8 mouse cellular contexts compared by ENCODE assay signal in genomic region chr17:34411117-34411516, GRCm38 (mm10). TPM values are rescaled to one million over a fixed set of nuclear protein-coding genes. Genes with fewer than 3 reads are reported as not detected.
DNase-seq lines count a peak whose midpoint lies in the region; ATAC-seq and TF ChIP-seq lines count a peak whose summit lies in the region.

No protein-coding gene starts in this region.

- no peaks in the 10 kb centered on the region for H3K36me3 ChIP-seq in lung, embryonic 14.5 days (ENCODE audit: insufficient read depth)

- H3K27me3 ChIP-seq in lung, embryonic 14.5 days (ENCODE audit: insufficient read depth, low read length), result no peaks in the 10 kb centered on the region

- peak; percentile 86 for TF ChIP-seq CTCF in lung, embryonic 14.5 days (IDR thresholded peaks at IDR 0.05; ENCODE audit: low read depth)

- intact Hi-C loops in gastrocnemius, postnatal 36 days (cut with DNase I), result no loop called here

- 19% methylated on average over 6 of the region's 6 CpGs for WGBS in lung, embryonic 14.5 days

- peak; percentile 77 for DNase-seq in CD4-positive helper T cell, adult 2 months (ENCODE audit: low read depth, low spot score)
- peak; percentile 66 for DNase-seq in R1 (ENCODE audit: low read depth, low spot score)
- DNase-seq in cerebellum, postnatal 36 days, result peak; percentile 65 to 75
- peak; percentile 18 to 33 for DNase-seq in gastrocnemius, postnatal 36 days
- DNase-seq in layer of hippocampus, adult 11-12 months (ENCODE audit: low spot score), result peak; percentile 84
- DNase-seq in lung, embryonic 14.5 days, result peak; percentile 76
- peak; percentile 45 for DNase-seq in retina, adult 2 months (ENCODE audit: low read depth, low spot score)
- peak; percentile 54 to 55 for DNase-seq in thymus, postnatal 36 days

- no peak overlapping the region for H3K9ac ChIP-seq in lung, embryonic 14.5 days

- no peaks in the 10 kb centered on the region for H3K4me1 ChIP-seq in lung, embryonic 14.5 days (ENCODE audit: insufficient read depth)

- H3K4me2 ChIP-seq in lung, embryonic 14.5 days, result no peak overlapping the region

- no peak for ATAC-seq in lung, embryonic 14.5 days (ENCODE audit: insufficient read depth)

- H3K9me3 ChIP-seq in lung, embryonic 14.5 days (ENCODE audit: low read depth, low read length), result no peaks in the 10 kb centered on the region

- H3K27ac ChIP-seq in lung, embryonic 14.5 days (ENCODE audit: low read depth), result no peak overlapping the region

- no peak overlapping the region for H3K4me3 ChIP-seq in lung, embryonic 14.5 days (ENCODE audit: low read depth, low read length)

RNA-seq across cellular contexts. Expression of gene BC051142, which starts 12.5 kb away (rescaled TPM):
- not detected for total RNA-seq in gastrocnemius, postnatal 36 days (2021)
- polyA plus RNA-seq in lung, embryonic 14.5 days (2014; fragmentation: Nextera tagmentation; extraction: Ambion mirVana), result 0.54 TPM in 1 of 2 replicates, not detected in the other

RNA-seq across cellular contexts. Expression of gene Btnl1, which starts 34.2 kb away (rescaled TPM):
- not detected for total RNA-seq in gastrocnemius, postnatal 36 days (2021)
- polyA plus RNA-seq in lung, embryonic 14.5 days (2014; fragmentation: Nextera tagmentation; extraction: Ambion mirVana), result not detected in 2 replicates

RNA-seq across cellular contexts. Expression of gene Btnl2, which starts 56.5 kb away (rescaled TPM):
- total RNA-seq in gastrocnemius, postnatal 36 days (2021), result under 1 TPM; 0.13 to 0.25 TPM
- polyA plus RNA-seq in lung, embryonic 14.5 days (2014; fragmentation: Nextera tagmentation; extraction: Ambion mirVana), result 0.07 and 0.20 TPM in 2 replicates

Comparison
In these comparisons a context has a peak if more than half of its experiments do, and no peak if none do; other contexts are left out.
1. DNase-seq: peak in every context shown above with its lines; median percentile 84 in layer of hippocampus, adult 11-12 months; 77 in CD4-positive helper T cell, adult 2 months; 76 in lung, embryonic 14.5 days; 70 in cerebellum, postnatal 36 days; 66 in R1; 54 in thymus, postnatal 36 days; 45 in retina, adult 2 months; 26 in gastrocnemius, postnatal 36 days.